Mouse (Mus musculus): ENCODE data around the gene Elf2.

- TF ChIP-seq POLR2A (IDR thresholded peaks at IDR 0.05; ENCODE audit: insufficient read length, low read depth) (no peak), E2F4 (IDR thresholded peaks at IDR 0.05; ENCODE audit: insufficient read depth) (no peak), MAX (IDR thresholded peaks at IDR 0.05; ENCODE audit: low read depth) (no peak), MYOD1 (IDR thresholded peaks at IDR 0.05; ENCODE audit: control insufficient read depth in 1 of 3, insufficient read length in 2 of 3, low read depth in 2 of 3) (no peak), POLR2AphosphoS2 (IDR thresholded peaks at IDR 0.05; ENCODE audit: insufficient read length, low read depth) (no peak), MYOG (IDR thresholded peaks at IDR 0.05; ENCODE audit: control insufficient read depth in 1 of 3, insufficient read depth in 1 of 3, insufficient read length in 2 of 3, low read depth in 2 of 3) (no peak), TCF3 (IDR thresholded peaks at IDR 0.05; ENCODE audit: insufficient read length, low read depth) (no peak), REST (IDR thresholded peaks at IDR 0.05; ENCODE audit: insufficient read depth, insufficient read length) (no peak), TCF12 (IDR thresholded peaks at IDR 0.05; ENCODE audit: insufficient read depth, poor library complexity, severe bottlenecking) (no peak)
Measured at GRCm38 (mm10) chr3:51256450-51256849, 84.0 kb downstream of the Elf2 start.
